Comparison of ENCODE assay signal across 8 mouse cellular contexts in genomic region chr7:81453443-81454274, GRCm38 (mm10). TPM values are rescaled to one million over a fixed set of nuclear protein-coding genes. Genes with fewer than 3 reads are reported as not detected.
A peak's percentile ranks its signal among the peaks of the same experiment; 100 is the strongest.
DNase-seq lines count a peak whose midpoint lies in the region; ATAC-seq and TF ChIP-seq lines count a peak whose summit lies in the region.
"Had no signal": no experiment of that assay in that cellular context is flagged by ENCODE, and none has a peak within 500 bp of the region (broad histone marks: within the 10 kb centered on the region; RNA-seq: fewer than 3 reads in every experiment).

No protein-coding gene starts in this region.

- no peaks in the 10 kb centered on the region for H3K9me3 ChIP-seq in forebrain, embryonic 16.5 days (ENCODE audit: control insufficient read depth, low read length)
- no peaks in the 10 kb centered on the region for H3K9me3 ChIP-seq in hindbrain, embryonic 12.5 days (replicated peaks)
- no peaks in the 10 kb centered on the region for H3K9me3 ChIP-seq in stomach, postnatal 0 days (ENCODE audit: control insufficient read depth, low read length)

- peak; percentile 46 for ATAC-seq in forebrain, embryonic 16.5 days
- peak; percentile 71 for ATAC-seq in hindbrain, embryonic 12.5 days (ENCODE audit: low FRiP score)
- peak; percentile 45 for ATAC-seq in stomach, postnatal 0 days (ENCODE audit: low FRiP score, low TSS enrichment)

- peak; percentile 5 for DNase-seq in T-cell, adult 2 months (ENCODE audit: low spot score)
- peak; percentile 28 for DNase-seq in cerebellum, adult 11 months
- peak; percentile 35 to 40 for DNase-seq in layer of hippocampus, postnatal 25 days (ENCODE audit: extremely low spot score in 1 of 2, low spot score in 1 of 2)
- peak; percentile 40 for DNase-seq in mesoderm, embryonic 11.5 days (ENCODE audit: low read depth, low spot score)
- DNase-seq in stomach, postnatal 0 days (ENCODE audit: low spot score) = peak; percentile 22

- H3K4me2 ChIP-seq in forebrain, embryonic 16.5 days (ENCODE audit: low read length) = peak overlapping the region; percentile 93
- H3K4me2 ChIP-seq in hindbrain, embryonic 12.5 days (replicated peaks) = peak overlapping the region; percentile 92
- H3K4me2 ChIP-seq in stomach, postnatal 0 days (replicated peaks; ENCODE audit: low read depth) = peak overlapping the region; percentile 84

- peak overlapping the region; percentile 63 for H3K4me3 ChIP-seq in forebrain, embryonic 16.5 days (replicated peaks; ENCODE audit: low read length)
- H3K4me3 ChIP-seq in hindbrain, embryonic 12.5 days = peak overlapping the region; percentile 57
- peak overlapping the region; percentile 49 for H3K4me3 ChIP-seq in stomach, postnatal 0 days (ENCODE audit: low read depth, low read length)

- H3K27me3 ChIP-seq in forebrain, embryonic 16.5 days (replicated peaks; ENCODE audit: control insufficient read depth, insufficient read depth, low read length) = peaks cover 63% of the 10 kb centered on the region
- H3K27me3 ChIP-seq in hindbrain, embryonic 12.5 days = peaks cover 75% of the 10 kb centered on the region
- peaks cover 20% of the 10 kb centered on the region; the same call in 1 of the 2 replicates for H3K27me3 ChIP-seq in stomach, postnatal 0 days (ENCODE audit: control insufficient read depth, insufficient read depth, low read length)

- no peaks in the 10 kb centered on the region for H3K36me3 ChIP-seq in forebrain, embryonic 16.5 days (ENCODE audit: control insufficient read depth, insufficient read depth)
- no peaks in the 10 kb centered on the region for H3K36me3 ChIP-seq in hindbrain, embryonic 12.5 days
- H3K36me3 ChIP-seq in stomach, postnatal 0 days (ENCODE audit: control insufficient read depth, insufficient read depth, low read length) = no peaks in the 10 kb centered on the region

- peaks cover 26% of the 10 kb centered on the region for H3K4me1 ChIP-seq in forebrain, embryonic 16.5 days (replicated peaks; ENCODE audit: control insufficient read depth, insufficient read depth, low read length)
- peaks cover 24% of the 10 kb centered on the region for H3K4me1 ChIP-seq in hindbrain, embryonic 12.5 days
- H3K4me1 ChIP-seq in stomach, postnatal 0 days (replicated peaks; ENCODE audit: control insufficient read depth, insufficient read depth) = no peaks in the 10 kb centered on the region; the same call in 1 of the 2 replicates

- TF ChIP-seq CTCF in stomach, postnatal 0 days (IDR thresholded peaks at IDR 0.05; ENCODE audit: low read depth) = peak; percentile 26; the same call in 1 of the 2 replicates

- no peak overlapping the region for H3K27ac ChIP-seq in forebrain, embryonic 16.5 days (ENCODE audit: low read length)
- H3K27ac ChIP-seq in hindbrain, embryonic 12.5 days = no peak overlapping the region
- no peak overlapping the region for H3K27ac ChIP-seq in stomach, postnatal 0 days (replicated peaks)

- H3K9ac ChIP-seq in forebrain, embryonic 16.5 days (replicated peaks; ENCODE audit: low read depth, low read length) = no peak overlapping the region; the same call in 1 of the 2 replicates
- H3K9ac ChIP-seq in hindbrain, embryonic 12.5 days = peak overlapping the region; percentile 59
- no peak overlapping the region for H3K9ac ChIP-seq in stomach, postnatal 0 days (ENCODE audit: low read length)

- WGBS in forebrain, embryonic 16.5 days = 3% methylated on average over 84 of the region's 84 CpGs
- 4% methylated on average over 71 of the region's 84 CpGs for WGBS in hindbrain, embryonic 12.5 days
- WGBS in stomach, postnatal 0 days = 5% methylated on average over 73 of the region's 84 CpGs

- TF ChIP-seq EP300 in stomach, postnatal 0 days (optimal IDR thresholded peaks at IDR 0.05) = no peak

RNA-seq across cellular contexts. Expression of gene Cpeb1, which starts 1.6 kb away (rescaled TPM):
- polyA plus RNA-seq in forebrain, embryonic 16.5 days (2015; fragmentation: Nextera tagmentation; extraction: Ambion mirVana) = 2.1 and 2.9 TPM in 2 replicates
- polyA plus RNA-seq in hindbrain, embryonic 12.5 days (2016; fragmentation: Nextera tagmentation; extraction: Ambion mirVana) = 2.5 and 2.9 TPM in 2 replicates
- total RNA-seq in layer of hippocampus, postnatal 25 days (2021) = 10 to 100 TPM; 81.6 to 96.0 TPM
- 0.94 and 1.2 TPM in 2 replicates for polyA plus RNA-seq in stomach, postnatal 0 days (2015; fragmentation: Nextera tagmentation; extraction: Ambion mirVana)
- total RNA-seq: common myeloid progenitor, adult 5-6 weeks had no signal

RNA-seq across cellular contexts. Expression of gene Ap3b2, which starts 40.1 kb away (rescaled TPM):
- 133 and 142 TPM in 2 replicates for polyA plus RNA-seq in forebrain, embryonic 16.5 days (2015; fragmentation: Nextera tagmentation; extraction: Ambion mirVana)
- 73.3 and 75.0 TPM in 2 replicates for polyA plus RNA-seq in hindbrain, embryonic 12.5 days (2016; fragmentation: Nextera tagmentation; extraction: Ambion mirVana)
- total RNA-seq in layer of hippocampus, postnatal 25 days (2021) = 100 to 1,000 TPM; 161 to 171 TPM
- polyA plus RNA-seq in stomach, postnatal 0 days (2015; fragmentation: Nextera tagmentation; extraction: Ambion mirVana) = 2.1 and 2.2 TPM in 2 replicates

RNA-seq across cellular contexts. Expression of gene BC048679, which starts 44.4 kb away (rescaled TPM):
- not detected in 2 replicates for polyA plus RNA-seq in forebrain, embryonic 16.5 days (2015; fragmentation: Nextera tagmentation; extraction: Ambion mirVana)
- not detected in 2 replicates for polyA plus RNA-seq in hindbrain, embryonic 12.5 days (2016; fragmentation: Nextera tagmentation; extraction: Ambion mirVana)
- not detected for total RNA-seq in layer of hippocampus, postnatal 25 days (2021)
- polyA plus RNA-seq in stomach, postnatal 0 days (2015; fragmentation: Nextera tagmentation; extraction: Ambion mirVana) = not detected in 2 replicates
- total RNA-seq: common myeloid progenitor, adult 5-6 weeks had no signal

Comparison
In these comparisons a context has a peak if more than half of its experiments do, and no peak if none do; other contexts are left out.
1. RNA of gene Ap3b2, which starts 40.1 kb away (polyA plus RNA-seq): 133 to 142 TPM in forebrain, embryonic 16.5 days and 73.3 to 75.0 TPM in hindbrain, embryonic 12.5 days; 2.1 to 2.2 TPM in stomach, postnatal 0 days; every median in the first group is over 10 times any median in the second.
2. Peak in every context shown above with its lines, with median percentiles within 50 percentile points of each other: DNase-seq, ATAC-seq, H3K4me2 ChIP-seq and H3K4me3 ChIP-seq.